Mouse (Mus musculus): ENCODE results near the gene Gm156.

GRCm38 (mm10) chr6:129736414-129736813, 47.7 kb downstream of the Gm156 start:
- TF ChIP-seq EP300 (IDR thresholded peaks at IDR 0.05; ENCODE audit: low read length) (no peak), POLR2A (IDR thresholded peaks at IDR 0.05; ENCODE audit: low read depth, low read length) (no peak), PAX5 (IDR thresholded peaks at IDR 0.05; ENCODE audit: low read length) (no peak), CTCF (conservative IDR thresholded peaks at IDR 0.05 in 1 of 2, IDR thresholded peaks at IDR 0.05 in 1 of 2; ENCODE audit: low read depth in 2 of 2, low read length in 2 of 2) (no peak), MYC (IDR thresholded peaks at IDR 0.05; ENCODE audit: low read depth, low read length) (no peak), ELF1 (IDR thresholded peaks at IDR 0.05; ENCODE audit: low read depth, low read length) (no peak), E2F4 (IDR thresholded peaks at IDR 0.05; ENCODE audit: insufficient replicate concordance, low read depth, low read length) (no peak), MXI1 (IDR thresholded peaks at IDR 0.05; ENCODE audit: low read depth, low read length) (no peak), CHD1 (IDR thresholded peaks at IDR 0.05; ENCODE audit: low read depth, low read length) (no peak), SIN3A (IDR thresholded peaks at IDR 0.05; ENCODE audit: low read length) (no peak), TCF12 (IDR thresholded peaks at IDR 0.05; ENCODE audit: low read depth, low read length) (no peak)

All from CH12.LX (cell line).